Mouse (Mus musculus) layer of hippocampus, postnatal 36 days (tissue): ENCODE results near the gene Kmt5b. TPM values are rescaled to one million over a fixed set of nuclear protein-coding genes. Genes with fewer than 3 reads are reported as not detected.

Experiments
- total RNA-seq, 2 experiments: library from RNA; stranded (reverse); gene quantifications; 2 replicates each; pipeline ENCODE4 v1.2.3; 2021

The Kmt5b gene
- total RNA-seq, 2 experiments from 2014 or later, result 56.6 to 60.1 TPM

Other genes with a start within 250 kb of the Kmt5b start
- 10 to 100 TPM; 82.0 to 89.2 TPM for gene Ppp6r3, start 191.7 kb upstream of the Kmt5b start, total RNA-seq
- 10 to 100 TPM; 10.2 to 11.4 TPM for gene Lrp5, start 80.9 kb upstream of the Kmt5b start, total RNA-seq
- gene 1810055G02Rik, start 59.1 kb upstream of the Kmt5b start, total RNA-seq, result 10 to 100 TPM; 22.4 to 28.7 TPM
- gene Chka, start 84.4 kb downstream of the Kmt5b start, total RNA-seq, result 100 to 1,000 TPM; 106 to 122 TPM
- 10 to 100 TPM; 20.2 to 22.4 TPM for gene Tcirg1, start 139.7 kb downstream of the Kmt5b start, total RNA-seq
- gene Ndufs8, start 145.4 kb downstream of the Kmt5b start, total RNA-seq, result 100 to 1,000 TPM; 133 to 144 TPM
- gene Aldh3b1, start 162.4 kb downstream of the Kmt5b start, total RNA-seq, result 1 to 10 TPM; 2.8 to 3.0 TPM
- gene Unc93b1, start 167.8 kb downstream of the Kmt5b start, total RNA-seq, result 10 to 100 TPM; 14.2 to 14.5 TPM
- gene Aldh3b3, start 191.2 kb downstream of the Kmt5b start, total RNA-seq, result not detected
- under 1 TPM; 0.72 to 0.86 TPM for gene Aldh3b2, start 204.9 kb downstream of the Kmt5b start, total RNA-seq
- gene Acy3, start 219.1 kb downstream of the Kmt5b start, total RNA-seq, result 1 to 10 TPM; 1.4 TPM
- not detected for gene Tbx10, start 225.3 kb downstream of the Kmt5b start, total RNA-seq
- gene Nudt8, start 233.2 kb downstream of the Kmt5b start, total RNA-seq, result 10 to 100 TPM in 1 of 2 experiments, 1 to 10 TPM in 1; 8.2 to 11.1 TPM
- 1 to 10 TPM; 1.4 to 2.1 TPM for gene Gm49405, start 233.2 kb downstream of the Kmt5b start, total RNA-seq
- 1 to 10 TPM; 4.2 to 4.4 TPM for gene Doc2g, start 235.9 kb downstream of the Kmt5b start, total RNA-seq
- gene Ndufv1, start 245.4 kb downstream of the Kmt5b start, total RNA-seq, result 100 to 1,000 TPM; 238 to 250 TPM